Mouse (Mus musculus) thymus, postnatal 10 days (tissue): ENCODE data around the gene Lgmn.

ENCODE experiments used
- DNase-seq, 2 experiments: peaks; one replicate each; pipeline ENCODE4 v3.0.0; 2021; ENCODE audit warnings: low spot score in 2 of 2

Lgmn gene

GRCm38 (mm10) chr12:102348447-102348846 lies 91.2 kb downstream of the Lgmn start:
- DNase-seq, result no peak

- peak; percentile 55 to 69 for DNase-seq
These were observed 93.1 kb downstream of the Lgmn start for GRCm38 (mm10) chr12:102346507-102346906.

GRCm38 (mm10) chr12:102345031-102345815 lies 94.4 kb downstream of the Lgmn start:
- DNase-seq, result no peak
